Mouse (Mus musculus): ENCODE results near the gene Tnfsf10. TPM values are rescaled to one million over a fixed set of nuclear protein-coding genes. Genes with fewer than 3 reads are reported as not detected.
"Not testable (repeated sequence)": the region's sequence is repeated elsewhere in the genome, so short reads cannot be mapped to it uniquely, and the experiment has no call there.

Tnfsf10 gene
- total RNA-seq (2021) = 10 to 100 TPM in 1 of 2 experiments, 1 to 10 TPM in 1; 8.3 to 11.6 TPM
- long read RNA-seq, experiment 1, full-length matches to known transcripts = 1 of 5 reads
- long read RNA-seq, experiment 1, partial matches to known transcripts = 0 of 5 reads
- long read RNA-seq, experiment 1, other reads (novel, unspliced or antisense) = 4 of 5 reads
- long read RNA-seq, experiment 2 = 0 reads

- DNase-seq = peak; percentile 41 to 64
These were observed at the start of gene Tnfsf10 for GRCm38 (mm10) chr3:27316559-27317287. Tnfsf10 (plus strand) TSS chr3:27317028.

- DNase-seq = peak in 1 of 2 experiments; percentile 33
These were observed 49.5 kb upstream of the Tnfsf10 start for GRCm38 (mm10) chr3:27267327-27267726.

- DNase-seq = no peak
These were observed 48.9 kb upstream of the Tnfsf10 start for GRCm38 (mm10) chr3:27267887-27268286.

- DNase-seq = no peak
These were observed 47.7 kb upstream of the Tnfsf10 start for GRCm38 (mm10) chr3:27269151-27269550.

- peak; percentile 62 to 70 for DNase-seq
These were observed 46.5 kb upstream of the Tnfsf10 start for GRCm38 (mm10) chr3:27270160-27270962.

- no peak for DNase-seq
These were observed 43.7 kb upstream of the Tnfsf10 start for GRCm38 (mm10) chr3:27272926-27273745.

GRCm38 (mm10) chr3:27279286-27279925 lies 37.4 kb upstream of the Tnfsf10 start:
- not testable (repeated sequence) for DNase-seq

GRCm38 (mm10) chr3:27280280-27280749 lies 36.5 kb upstream of the Tnfsf10 start:
- peak; percentile 44 to 55 for DNase-seq

GRCm38 (mm10) chr3:27283071-27283713 lies 33.6 kb upstream of the Tnfsf10 start:
- DNase-seq = peak; percentile 43 to 53

- no peak for DNase-seq
These were observed 33.0 kb upstream of the Tnfsf10 start for GRCm38 (mm10) chr3:27283796-27284195.

- no peak for DNase-seq
These were observed 32.6 kb upstream of the Tnfsf10 start for GRCm38 (mm10) chr3:27284227-27284626.

GRCm38 (mm10) chr3:27285072-27285471 lies 31.8 kb upstream of the Tnfsf10 start:
- DNase-seq = peak; percentile 15 to 33

- DNase-seq = no peak
These were observed 28.5 kb upstream of the Tnfsf10 start for GRCm38 (mm10) chr3:27288301-27288700.

GRCm38 (mm10) chr3:27288909-27289308 lies 27.9 kb upstream of the Tnfsf10 start:
- peak; percentile 10 to 30 for DNase-seq

GRCm38 (mm10) chr3:27290285-27290684 lies 26.5 kb upstream of the Tnfsf10 start:
- no peak for DNase-seq

GRCm38 (mm10) chr3:27290945-27291344 lies 25.9 kb upstream of the Tnfsf10 start:
- DNase-seq = peak; percentile 15 to 26

- DNase-seq = not testable (repeated sequence)
These were observed 25.4 kb upstream of the Tnfsf10 start for GRCm38 (mm10) chr3:27291411-27291810.

GRCm38 (mm10) chr3:27293645-27294385 lies 23.0 kb upstream of the Tnfsf10 start:
- DNase-seq = no peak

GRCm38 (mm10) chr3:27300451-27300850 lies 16.4 kb upstream of the Tnfsf10 start:
- no peak for DNase-seq

Measured in adrenal gland, postnatal 36 days (tissue).